Mouse (Mus musculus) layer of hippocampus, adult 8-10 months (tissue): ENCODE data around the gene Far2. TPM values are rescaled to one million over a fixed set of nuclear protein-coding genes. Genes with fewer than 3 reads are reported as not detected.
"Not testable (repeated sequence)": the region's sequence is repeated elsewhere in the genome, so short reads cannot be mapped to it uniquely, and the experiment has no call there.

Source experiments
- DNase-seq, 2 experiments: peaks; one replicate each; pipeline ENCODE4 v3.0.0; 2022; ENCODE audit warnings: low spot score in 2 of 2
- total RNA-seq, 4 experiments: library from RNA; stranded (reverse); gene quantifications; 2 replicates each; pipeline ENCODE4 v1.2.4; 2022

The Far2 gene
- total RNA-seq, 4 experiments from 2014 or later: 14.8 to 16.8 (median 16.5) TPM

- no peak for DNase-seq
These were observed 69.8 kb downstream of the Far2 start for GRCm38 (mm10) chr6:148116907-148117306.

DNA sequence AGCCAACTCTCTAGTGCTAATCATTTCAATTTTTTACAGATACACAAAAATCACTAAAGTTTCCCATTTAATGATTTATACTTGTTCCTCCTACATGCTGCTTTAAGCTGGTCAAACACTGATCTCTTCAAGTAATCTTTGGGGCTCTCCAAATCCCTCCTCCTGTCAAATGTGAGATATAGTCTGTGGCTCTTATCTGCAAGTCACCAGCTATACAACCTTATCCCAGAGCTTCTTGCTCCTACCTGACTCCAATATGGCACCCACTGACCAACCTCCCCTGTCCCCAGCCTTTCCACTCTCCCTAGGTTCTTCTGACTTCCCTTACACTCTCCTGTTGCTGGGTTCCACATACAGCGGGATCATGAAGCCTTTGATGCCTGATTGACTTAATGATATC lies 70.6 kb downstream of the Far2 start:
- DNase-seq: no peak

DNA sequence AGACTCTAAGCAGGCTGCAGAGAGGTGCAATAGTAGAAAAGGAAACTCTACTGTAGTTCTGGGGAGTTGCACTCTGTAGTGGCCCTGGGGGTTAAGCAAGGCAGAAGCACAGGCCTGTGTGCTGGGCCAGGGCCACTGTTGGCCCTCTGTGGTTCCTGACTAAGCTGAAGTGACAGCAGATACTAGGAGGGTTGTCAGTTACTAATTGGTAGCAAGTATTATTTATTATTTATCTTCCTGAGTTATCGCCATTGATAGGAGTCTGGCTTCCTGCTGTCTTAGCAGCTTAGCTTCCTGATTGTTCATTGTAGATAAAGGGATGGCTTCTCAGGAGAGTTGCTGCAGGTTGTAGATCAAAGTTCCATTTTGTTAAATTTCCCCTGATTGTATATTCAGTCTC lies 73.6 kb downstream of the Far2 start:
- no peak for DNase-seq

DNA sequence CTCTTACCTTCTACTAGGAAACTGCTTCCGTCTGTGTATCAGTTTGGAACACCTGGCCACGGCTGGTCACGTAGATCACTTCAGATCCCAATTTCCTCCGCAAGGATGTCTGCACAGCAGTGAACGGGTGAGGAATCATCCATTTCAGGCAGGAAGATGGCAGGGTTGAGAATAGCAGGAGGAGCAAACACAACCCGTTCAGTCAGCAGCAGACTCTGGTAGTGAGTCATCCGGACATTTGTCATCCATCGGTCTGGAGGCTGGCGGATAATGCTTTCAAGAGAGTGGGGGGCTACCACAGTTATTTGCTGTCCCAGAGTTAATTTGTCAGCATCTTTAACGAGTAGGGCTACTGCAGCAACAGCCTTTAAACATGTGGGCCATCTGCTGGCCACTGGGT lies 79.8 kb downstream of the Far2 start:
- peak; percentile 18 to 28 for DNase-seq

- no peak for DNase-seq
These were observed 85.3 kb downstream of the Far2 start for GRCm38 (mm10) chr6:148132314-148132713.

GRCm38 (mm10) chr6:148133536-148133935 lies 86.5 kb downstream of the Far2 start:
- no peak for DNase-seq

- DNase-seq: peak; percentile 71 to 88
These were observed 88.8 kb downstream of the Far2 start for GRCm38 (mm10) chr6:148135769-148136382.

DNA sequence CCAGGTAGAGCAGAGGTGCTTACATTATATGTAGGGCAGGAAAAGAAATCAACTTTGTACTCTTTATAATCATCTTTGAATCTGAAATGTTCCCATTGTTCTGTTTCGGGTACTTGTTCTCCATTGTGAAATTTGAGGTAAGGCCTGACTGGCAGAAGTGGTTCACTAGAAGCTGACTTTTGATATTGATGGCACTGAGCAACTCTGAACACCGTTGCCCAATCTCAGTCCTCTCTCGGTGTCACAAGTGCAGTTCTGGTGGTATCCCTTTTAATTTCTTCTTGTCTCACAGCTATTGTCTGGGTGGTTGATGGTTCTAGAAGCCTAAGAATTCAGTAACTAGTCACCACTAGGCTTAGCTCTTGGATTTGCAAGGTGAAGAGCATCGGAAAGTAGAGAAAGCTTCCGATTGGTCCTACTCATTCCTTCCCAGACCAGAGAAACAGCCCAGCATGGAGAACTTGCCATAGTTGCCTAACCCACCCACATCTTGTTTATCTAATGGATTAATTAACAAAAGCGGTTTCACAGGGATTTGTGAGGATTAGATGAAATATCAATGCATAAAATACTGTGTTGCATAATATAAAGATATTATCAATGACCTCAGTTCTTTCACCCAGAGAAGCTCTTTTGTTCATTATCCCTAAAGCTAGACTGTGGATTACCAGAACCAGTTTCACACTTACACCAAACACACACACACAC lies 92.4 kb downstream of the Far2 start:
- DNase-seq: no peak

DNA sequence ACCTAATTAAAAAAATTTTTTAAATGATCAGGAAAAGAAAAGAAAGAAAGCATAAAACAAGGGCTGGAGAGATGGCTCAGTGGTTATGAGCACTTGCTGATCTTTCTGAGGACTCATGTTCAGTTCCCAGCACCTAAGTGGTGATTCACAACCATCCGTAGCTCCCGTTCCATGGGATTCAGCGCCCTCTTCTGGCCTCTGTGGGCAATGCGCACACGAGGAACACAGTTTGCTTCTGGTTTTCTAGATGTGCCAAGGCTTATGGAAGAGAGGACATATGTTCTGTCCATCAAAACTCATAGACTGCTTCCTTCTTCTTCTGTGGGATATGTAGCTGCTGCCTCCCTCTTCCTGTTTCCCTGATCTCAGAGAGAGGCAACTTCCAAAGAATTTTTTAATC lies 94.8 kb downstream of the Far2 start:
- no peak for DNase-seq

DNA sequence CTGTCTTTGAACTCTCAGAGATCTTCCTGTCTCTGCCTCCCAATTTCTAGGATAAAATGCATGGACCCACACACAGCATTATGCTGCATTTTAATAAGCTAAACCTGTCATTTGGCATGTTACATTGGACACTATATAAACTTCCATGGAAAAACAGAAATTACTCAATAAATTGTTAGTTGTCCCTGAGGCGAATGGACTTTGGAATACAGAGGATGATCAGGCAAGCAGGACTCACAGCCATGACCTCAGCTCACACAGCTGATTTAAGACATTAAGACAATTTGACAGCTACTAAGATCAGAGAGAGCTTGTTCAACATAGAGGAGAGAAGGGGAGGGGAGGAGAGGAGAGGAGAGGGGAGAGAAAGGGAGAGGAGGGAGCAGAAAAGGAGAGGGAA lies 95.4 kb downstream of the Far2 start:
- no peak for DNase-seq

DNA sequence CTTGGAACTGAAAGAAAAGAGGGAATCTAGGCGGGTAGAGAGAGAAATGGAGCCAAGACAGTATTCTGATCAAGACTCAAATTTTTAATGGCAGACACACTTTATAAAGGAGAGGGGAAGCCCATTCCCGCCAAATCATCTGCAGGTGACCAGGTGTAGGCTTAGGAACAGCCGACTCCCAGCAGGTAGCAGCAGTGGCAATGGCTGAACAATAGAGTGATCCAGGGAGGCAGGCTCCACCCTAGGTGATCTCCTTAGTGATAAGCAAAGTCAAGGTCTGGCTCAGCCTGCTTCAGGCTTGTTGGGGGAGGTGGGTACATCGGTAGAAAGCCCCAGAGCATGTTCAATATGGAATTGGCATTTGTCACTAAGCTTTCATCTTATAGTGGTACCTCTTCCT lies 105.2 kb downstream of the Far2 start:
- DNase-seq: not testable (repeated sequence)

- no peak for DNase-seq
These were observed 125.8 kb downstream of the Far2 start for GRCm38 (mm10) chr6:148172904-148173303.

GRCm38 (mm10) chr6:148185694-148186093 lies 138.6 kb downstream of the Far2 start:
- DNase-seq: no peak

- DNase-seq: no peak
These were observed 147.1 kb downstream of the Far2 start for GRCm38 (mm10) chr6:148193972-148194701.

DNA sequence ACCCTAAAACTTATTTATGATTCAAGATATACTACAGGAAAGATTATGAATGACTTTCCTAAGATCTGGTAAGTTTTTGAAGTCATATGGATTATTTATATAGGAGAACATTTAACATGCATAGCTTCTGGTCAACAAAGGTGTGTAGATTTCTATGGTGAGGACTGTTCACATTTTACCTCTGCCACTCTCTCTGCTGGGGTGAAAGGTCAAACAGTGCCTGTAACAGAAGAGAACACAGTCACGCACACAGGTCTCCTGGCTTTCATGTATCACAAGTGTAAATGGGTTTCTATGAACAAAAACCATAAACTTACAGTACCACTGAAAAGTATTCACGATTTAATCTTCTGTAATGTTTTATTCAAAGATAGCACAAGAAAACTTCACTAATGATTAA lies 152.1 kb downstream of the Far2 start:
- no peak for DNase-seq

DNA sequence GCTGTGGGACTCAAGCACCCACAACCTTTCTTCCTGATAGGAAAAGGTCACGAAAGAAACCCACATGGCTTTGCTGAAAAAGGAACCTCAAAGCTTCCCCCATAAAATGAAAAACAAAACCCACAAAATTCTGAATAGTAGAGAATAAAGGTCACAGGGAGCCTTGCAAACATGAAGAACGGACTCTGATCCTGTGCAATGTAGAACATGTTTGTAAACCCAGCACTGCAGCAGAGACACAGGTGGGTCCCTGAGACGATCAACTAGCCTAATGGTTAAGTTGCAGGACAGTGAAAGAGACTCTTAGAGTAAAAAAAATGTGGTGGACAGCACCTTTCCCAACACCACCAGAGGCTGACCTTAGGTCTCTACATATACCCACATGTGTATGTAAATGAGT lies 152.7 kb downstream of the Far2 start:
- no peak for DNase-seq

DNA sequence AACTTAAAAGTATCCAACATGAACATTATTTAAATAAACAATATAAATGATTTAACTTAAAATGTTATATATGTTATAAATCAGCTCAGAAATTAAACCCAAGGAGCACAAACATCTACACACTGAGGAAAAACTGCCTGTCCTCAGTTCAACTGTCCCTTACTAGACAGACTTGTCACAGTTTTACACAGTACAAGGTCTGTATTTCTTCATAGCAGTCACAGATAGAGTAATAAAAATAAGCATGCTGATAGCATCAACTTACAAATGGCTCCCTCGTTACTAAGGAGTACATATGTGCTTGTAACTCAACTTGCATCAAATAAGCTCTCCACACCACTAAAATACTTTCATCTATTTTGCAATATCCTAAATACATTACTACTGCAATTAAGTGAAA lies 158.1 kb downstream of the Far2 start:
- no peak for DNase-seq

DNA sequence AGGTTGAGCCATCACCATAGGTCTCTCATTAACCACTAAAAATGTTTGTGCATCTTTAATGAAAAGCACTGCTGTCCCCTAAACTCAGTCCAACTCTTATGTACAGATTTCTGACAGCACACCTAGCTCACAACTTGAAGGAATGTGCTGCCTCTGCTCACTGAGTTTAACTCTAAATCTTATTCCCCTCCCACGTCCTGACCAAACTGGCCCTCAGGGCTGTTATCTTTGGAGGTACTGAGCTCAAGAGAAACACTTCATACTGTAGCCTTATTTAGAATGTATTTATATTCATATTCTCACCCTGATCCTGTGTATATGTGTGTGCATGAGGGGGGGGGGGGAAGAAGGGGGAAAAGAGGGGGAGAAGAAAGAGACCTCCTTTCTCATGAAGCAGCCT lies 160.5 kb downstream of the Far2 start:
- DNase-seq: no peak

DNA sequence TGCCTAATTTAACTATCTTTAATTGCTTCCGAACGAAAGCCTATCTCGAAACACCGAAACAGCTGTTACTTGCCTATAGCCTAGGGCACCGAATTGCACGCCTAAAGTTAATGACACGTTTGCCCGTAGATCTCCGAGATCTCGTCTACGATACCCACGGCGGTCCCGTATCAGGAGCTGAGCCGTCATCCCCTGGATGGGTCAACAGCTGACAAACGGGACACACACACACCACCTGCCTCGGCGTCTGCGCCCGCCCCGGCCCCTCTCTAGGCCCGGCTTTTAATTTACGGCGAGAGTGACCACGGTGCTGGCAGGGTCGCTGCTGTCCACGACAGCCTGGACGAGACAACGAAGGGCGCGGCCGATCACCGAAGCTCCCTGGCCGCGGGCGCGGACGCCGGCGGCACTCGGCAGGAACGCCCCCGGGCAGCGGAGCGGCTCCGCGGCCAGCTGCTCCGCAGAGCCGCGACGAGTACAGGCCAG lies 164.4 kb downstream of the Far2 start:
- DNase-seq: no peak

GRCm38 (mm10) chr6:148211897-148212680 lies 165.0 kb downstream of the Far2 start, which contains the start of gene Ergic2:
Gene Ergic2, minus strand, starts transcription at chr6:148212374.
- peak; percentile 99 for DNase-seq

GRCm38 (mm10) chr6:148214765-148215164 lies 167.7 kb downstream of the Far2 start:
- DNase-seq: peak; percentile 30 to 52

DNA sequence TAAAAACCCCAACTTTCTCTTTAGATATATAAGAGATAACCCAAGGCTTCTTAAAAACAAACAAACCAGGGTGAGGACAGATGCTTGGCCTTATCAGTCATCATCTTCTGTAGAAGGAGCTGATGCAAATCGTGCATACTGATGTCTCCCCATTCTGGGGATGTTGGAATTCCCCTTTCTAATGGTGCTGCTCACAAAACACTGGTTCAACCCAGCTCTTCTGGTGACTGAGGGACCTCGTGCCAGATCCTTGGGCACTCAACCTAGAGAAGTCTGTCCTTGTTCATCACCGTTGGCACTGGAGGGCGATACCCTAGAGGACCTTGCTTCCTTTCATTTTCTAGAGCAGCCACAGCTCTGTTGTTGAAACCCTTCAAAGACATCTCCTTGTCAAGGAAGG lies 169.7 kb downstream of the Far2 start:
- DNase-seq: no peak
